Mouse (Mus musculus): ENCODE measurements around the gene 4921504E06Rik. TPM values are rescaled to one million over a fixed set of nuclear protein-coding genes. Genes with fewer than 3 reads are reported as not detected.

The 4921504E06Rik gene
- total and polyA plus RNA-seq, 2 experiments, result not detected

DNA sequence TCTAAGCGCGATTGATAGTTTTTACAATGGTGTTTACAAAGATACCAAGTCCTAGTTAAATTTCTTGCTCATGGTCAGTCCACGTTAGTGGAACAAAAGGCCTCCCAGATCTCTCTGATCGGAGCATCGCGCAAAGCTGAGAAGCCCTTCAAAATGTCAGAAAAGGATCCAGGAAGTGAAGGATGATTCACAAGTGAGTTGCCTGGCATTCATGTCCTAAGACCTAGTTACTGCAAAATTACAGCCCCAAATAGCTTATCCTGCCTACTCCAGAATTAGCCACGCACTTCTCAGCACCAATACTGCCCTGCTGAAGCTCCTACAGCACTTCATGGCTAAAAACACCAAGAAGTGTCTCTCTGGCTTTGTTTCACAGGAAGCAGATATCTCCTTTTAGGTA, 41.1 kb upstream of the 4921504E06Rik start:
- TF ChIP-seq CTCF (IDR thresholded peaks at IDR 0.05; ENCODE audit: low read depth, low read length), result no peak
- no peak for TF ChIP-seq POLR2A (IDR thresholded peaks at IDR 0.05; ENCODE audit: extremely low read depth, insufficient read depth, low read length)
- Histone ChIP-seq H3K27ac (replicated peaks; ENCODE audit: insufficient read depth, low read depth, low read length) (no peak overlapping the region), H3K36me3 (ENCODE audit: control insufficient read depth, insufficient read depth, low read length) (no peaks in the 10 kb centered on the region), H3K4me3 (ENCODE audit: insufficient read depth, low read depth, low read length) (no peak overlapping the region), H3K4me1 (ENCODE audit: control insufficient read depth, insufficient read depth, low read length) (no peaks in the 10 kb centered on the region; the same call in 1 of the 2 replicates), H3K79me2 (ENCODE audit: control insufficient read depth, insufficient read depth, low read length) (no peaks in the 10 kb centered on the region), H3K9ac (ENCODE audit: low read depth, low read length) (no peak overlapping the region), H3K27me3 (ENCODE audit: control insufficient read depth, insufficient read depth, low read length) (no peaks in the 10 kb centered on the region)
- no peak for DNase-seq (ENCODE audit: extremely low read depth, low read depth, low spot score)
- 89% methylated on average over 7 of the region's 7 CpGs for WGBS

- DNase-seq (ENCODE audit: extremely low read depth, low read depth, low spot score), result no peak
- WGBS, result 83% methylated on average over 3 of the region's 3 CpGs
- H3K27ac ChIP-seq (replicated peaks; ENCODE audit: insufficient read depth, low read depth, low read length), result no peak overlapping the region
- no peaks in the 10 kb centered on the region for H3K79me2 ChIP-seq (ENCODE audit: control insufficient read depth, insufficient read depth, low read length)
- H3K4me1 ChIP-seq (ENCODE audit: control insufficient read depth, insufficient read depth, low read length), result no peaks in the 10 kb centered on the region; the same call in 1 of the 2 replicates
- H3K4me3 ChIP-seq (ENCODE audit: insufficient read depth, low read depth, low read length), result no peak overlapping the region
- H3K9ac ChIP-seq (ENCODE audit: low read depth, low read length), result no peak overlapping the region
- no peaks in the 10 kb centered on the region for H3K36me3 ChIP-seq (ENCODE audit: control insufficient read depth, insufficient read depth, low read length)
- no peaks in the 10 kb centered on the region for H3K27me3 ChIP-seq (ENCODE audit: control insufficient read depth, insufficient read depth, low read length)
- TF ChIP-seq POLR2A (IDR thresholded peaks at IDR 0.05; ENCODE audit: extremely low read depth, insufficient read depth, low read length), result no peak
- no peak for TF ChIP-seq CTCF (IDR thresholded peaks at IDR 0.05; ENCODE audit: low read depth, low read length)
Measured at GRCm38 (mm10) chr2:19579846-19580245, 26.1 kb upstream of the 4921504E06Rik start.

DNA sequence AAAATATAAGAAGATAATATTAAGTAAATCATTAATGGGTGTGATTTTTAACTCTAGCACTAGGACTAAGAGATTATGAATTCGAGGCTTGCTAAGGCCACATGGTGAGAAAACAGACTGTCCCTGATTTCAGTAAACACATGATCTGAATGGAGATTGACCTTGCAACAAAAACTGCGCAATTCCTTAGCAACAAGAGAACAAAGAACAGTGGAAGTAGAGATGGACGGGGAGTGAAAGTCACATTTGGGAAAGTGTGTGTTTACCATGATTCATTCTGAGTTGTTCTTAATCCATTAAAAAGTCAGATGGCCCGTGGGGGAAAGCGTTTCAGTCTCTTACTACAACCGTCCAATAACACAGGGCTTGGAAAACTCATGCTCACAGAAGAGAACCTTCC, 25.5 kb upstream of the 4921504E06Rik start:
- TF ChIP-seq CTCF (IDR thresholded peaks at IDR 0.05; ENCODE audit: low read depth, low read length) (no peak), POLR2A (IDR thresholded peaks at IDR 0.05; ENCODE audit: extremely low read depth, insufficient read depth, low read length) (no peak)
- Histone ChIP-seq H3K9ac (ENCODE audit: low read depth, low read length) (no peak overlapping the region), H3K27ac (replicated peaks; ENCODE audit: insufficient read depth, low read depth, low read length) (no peak overlapping the region), H3K4me3 (ENCODE audit: insufficient read depth, low read depth, low read length) (no peak overlapping the region), H3K36me3 (ENCODE audit: control insufficient read depth, insufficient read depth, low read length) (no peaks in the 10 kb centered on the region), H3K4me1 (ENCODE audit: control insufficient read depth, insufficient read depth, low read length) (no peaks in the 10 kb centered on the region; the same call in 1 of the 2 replicates), H3K27me3 (ENCODE audit: control insufficient read depth, insufficient read depth, low read length) (no peaks in the 10 kb centered on the region), H3K79me2 (ENCODE audit: control insufficient read depth, insufficient read depth, low read length) (no peaks in the 10 kb centered on the region)
- 80% methylated on average over 6 of the region's 6 CpGs for WGBS
- no peak for DNase-seq (ENCODE audit: extremely low read depth, low read depth, low spot score)

GRCm38 (mm10) chr2:19562114-19562829, 8.6 kb upstream of the 4921504E06Rik start:
- Histone ChIP-seq H3K27ac (replicated peaks; ENCODE audit: insufficient read depth, low read depth, low read length) (no peak overlapping the region), H3K4me1 (ENCODE audit: control insufficient read depth, insufficient read depth, low read length) (no peaks in the 10 kb centered on the region), H3K79me2 (ENCODE audit: control insufficient read depth, insufficient read depth, low read length) (no peaks in the 10 kb centered on the region), H3K36me3 (ENCODE audit: control insufficient read depth, insufficient read depth, low read length) (no peaks in the 10 kb centered on the region), H3K9ac (ENCODE audit: low read depth, low read length) (no peak overlapping the region), H3K27me3 (ENCODE audit: control insufficient read depth, insufficient read depth, low read length) (no peaks in the 10 kb centered on the region), H3K4me3 (ENCODE audit: insufficient read depth, low read depth, low read length) (no peak overlapping the region)
- no peak for DNase-seq (ENCODE audit: extremely low read depth, low read depth, low spot score)
- WGBS, result 85% methylated on average over 5 of the region's 5 CpGs
- TF ChIP-seq CTCF (IDR thresholded peaks at IDR 0.05; ENCODE audit: low read depth, low read length), result no peak
- no peak for TF ChIP-seq POLR2A (IDR thresholded peaks at IDR 0.05; ENCODE audit: extremely low read depth, insufficient read depth, low read length)

- Histone ChIP-seq H3K36me3 (ENCODE audit: control insufficient read depth, insufficient read depth, low read length) (no peaks in the 10 kb centered on the region), H3K4me1 (ENCODE audit: control insufficient read depth, insufficient read depth, low read length) (no peaks in the 10 kb centered on the region), H3K4me3 (ENCODE audit: insufficient read depth, low read depth, low read length) (no peak overlapping the region), H3K27me3 (ENCODE audit: control insufficient read depth, insufficient read depth, low read length) (no peaks in the 10 kb centered on the region), H3K79me2 (ENCODE audit: control insufficient read depth, insufficient read depth, low read length) (no peaks in the 10 kb centered on the region), H3K9ac (ENCODE audit: low read depth, low read length) (no peak overlapping the region), H3K27ac (replicated peaks; ENCODE audit: insufficient read depth, low read depth, low read length) (no peak overlapping the region)
- 66% methylated on average over 2 of the region's 2 CpGs for WGBS
- DNase-seq (ENCODE audit: extremely low read depth, low read depth, low spot score), result no peak
- no peak for TF ChIP-seq CTCF (IDR thresholded peaks at IDR 0.05; ENCODE audit: low read depth, low read length)
- no peak for TF ChIP-seq POLR2A (IDR thresholded peaks at IDR 0.05; ENCODE audit: extremely low read depth, insufficient read depth, low read length)
Measured at GRCm38 (mm10) chr2:19560654-19561053, 6.9 kb upstream of the 4921504E06Rik start.

DNA sequence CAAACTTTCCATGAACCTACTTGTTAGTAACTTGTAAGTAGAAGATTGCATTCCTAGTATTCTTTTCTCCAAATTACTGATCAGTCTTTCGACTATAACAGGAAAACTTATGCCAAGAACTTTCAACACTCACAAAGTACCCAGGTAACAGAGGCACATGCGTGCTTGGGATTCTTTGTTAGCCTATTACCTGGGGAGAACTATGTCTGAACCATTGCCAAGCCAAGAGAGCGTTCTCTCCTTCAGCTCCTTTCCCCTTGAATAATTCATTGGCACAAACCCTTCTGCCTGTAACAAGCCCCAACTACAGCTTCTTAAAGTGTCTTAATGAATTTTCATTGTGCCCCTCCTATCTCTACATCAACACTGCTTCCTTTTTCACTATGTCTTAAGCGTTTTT, 6.4 kb upstream of the 4921504E06Rik start:
- H3K27ac ChIP-seq (replicated peaks; ENCODE audit: insufficient read depth, low read depth, low read length), result no peak overlapping the region
- no peaks in the 10 kb centered on the region for H3K27me3 ChIP-seq (ENCODE audit: control insufficient read depth, insufficient read depth, low read length)
- no peak for TF ChIP-seq CTCF (IDR thresholded peaks at IDR 0.05; ENCODE audit: low read depth, low read length)
- TF ChIP-seq POLR2A (IDR thresholded peaks at IDR 0.05; ENCODE audit: extremely low read depth, insufficient read depth, low read length), result no peak
- H3K79me2 ChIP-seq (ENCODE audit: control insufficient read depth, insufficient read depth, low read length), result no peaks in the 10 kb centered on the region
- no peak for DNase-seq (ENCODE audit: extremely low read depth, low read depth, low spot score)
- no peak overlapping the region for H3K9ac ChIP-seq (ENCODE audit: low read depth, low read length)
- H3K36me3 ChIP-seq (ENCODE audit: control insufficient read depth, insufficient read depth, low read length), result no peaks in the 10 kb centered on the region
- no peak overlapping the region for H3K4me3 ChIP-seq (ENCODE audit: insufficient read depth, low read depth, low read length)
- H3K4me1 ChIP-seq (ENCODE audit: control insufficient read depth, insufficient read depth, low read length), result no peaks in the 10 kb centered on the region
- 75% methylated on average over 4 of the region's 4 CpGs for WGBS
